Mouse (Mus musculus) adipocyte (in vitro differentiated cells): ENCODE results near the gene Adora2b.
"Not testable (repeated sequence)": the region's sequence is repeated elsewhere in the genome, so short reads cannot be mapped to it uniquely, and the experiment has no call there.

Experiments
- DNase-seq: peaks from one replicate; pipeline ENCODE4 v3.0.0-alpha.2; 2016; ENCODE audit warnings: low spot score

Adora2b gene

GRCm38 (mm10) chr11:62264018-62264417, 15.2 kb downstream of the Adora2b start:
- DNase-seq = no peak

GRCm38 (mm10) chr11:62265642-62266041, 16.9 kb downstream of the Adora2b start:
- DNase-seq = no peak

DNA sequence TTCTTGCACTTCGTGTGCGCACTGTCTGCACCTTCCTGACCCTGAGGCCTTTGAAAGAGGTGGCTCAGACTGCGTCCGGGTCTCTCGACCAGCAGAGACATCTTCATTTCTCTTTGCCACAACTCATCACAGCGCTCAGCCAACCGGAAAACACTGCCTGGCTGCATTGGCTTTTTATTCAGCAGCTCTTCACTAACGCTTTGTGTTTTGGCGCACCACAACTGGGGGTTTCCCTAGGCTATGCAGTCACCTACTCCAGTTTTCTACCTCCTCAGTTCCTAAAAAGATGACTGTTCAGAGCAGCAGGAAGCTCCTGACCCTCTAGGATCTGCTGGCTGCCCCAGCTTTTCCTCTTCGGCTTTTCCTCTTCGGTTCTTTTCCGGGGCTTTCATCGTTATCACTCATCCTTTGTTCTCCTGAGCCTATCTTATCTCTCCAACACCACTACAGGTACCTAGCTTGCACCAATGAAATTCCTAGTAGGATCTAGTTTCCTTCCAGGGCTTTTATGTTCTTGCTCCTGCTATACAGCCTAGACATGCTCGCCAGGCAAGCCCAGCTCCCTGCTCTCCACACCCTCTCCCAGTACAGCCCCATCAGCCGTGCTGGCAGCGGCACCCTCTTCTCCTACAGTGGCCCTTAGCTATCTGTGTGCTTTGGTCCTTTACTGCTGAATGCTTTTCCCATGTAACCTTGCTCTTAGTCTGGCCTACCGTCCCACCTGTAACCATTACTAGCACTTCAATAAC, 17.9 kb downstream of the Adora2b start:
- DNase-seq = no peak

DNA sequence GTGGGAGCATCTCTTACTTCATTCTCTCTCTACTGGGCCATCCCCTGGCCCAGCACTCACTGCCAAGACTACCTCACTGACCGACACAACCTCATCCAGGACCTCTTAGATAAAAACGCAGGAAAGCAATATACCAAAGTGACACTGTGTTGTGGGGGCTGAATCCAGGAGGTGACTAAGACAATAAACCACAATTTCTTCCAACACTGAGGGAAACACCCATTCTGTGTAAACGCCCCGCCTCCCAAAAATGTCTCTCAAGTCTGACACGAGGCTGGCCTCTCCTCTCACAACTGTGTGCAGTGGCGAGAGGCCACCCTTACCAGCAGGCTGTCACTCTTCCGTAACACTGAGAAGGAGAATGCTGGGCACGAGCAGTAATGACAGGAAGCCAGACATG, 19.6 kb downstream of the Adora2b start:
- no peak for DNase-seq

DNA sequence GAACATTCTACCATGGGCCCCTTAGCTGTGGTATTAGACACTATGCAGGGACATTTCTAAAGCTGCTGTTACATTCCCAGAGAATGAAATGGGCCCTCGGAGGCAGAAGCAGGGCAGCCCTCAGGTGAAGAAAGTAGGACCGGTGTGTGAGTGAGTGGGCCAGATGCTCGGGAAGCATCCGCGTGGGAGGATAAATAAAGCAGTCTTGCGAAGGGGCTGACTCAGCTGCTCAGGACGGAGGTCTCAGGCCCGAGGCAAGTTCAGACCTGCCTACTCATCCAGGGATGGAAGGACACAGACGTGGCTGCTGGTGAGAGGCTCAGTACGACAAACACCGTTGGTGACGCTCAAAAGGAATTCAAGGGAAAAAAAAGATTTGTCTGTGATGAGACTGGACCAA, 20.3 kb downstream of the Adora2b start:
- DNase-seq = no peak

- DNase-seq = no peak
Measured at GRCm38 (mm10) chr11:62270851-62271250, 22.1 kb downstream of the Adora2b start.

GRCm38 (mm10) chr11:62277086-62277485, 28.3 kb downstream of the Adora2b start:
- DNase-seq = no peak

DNA sequence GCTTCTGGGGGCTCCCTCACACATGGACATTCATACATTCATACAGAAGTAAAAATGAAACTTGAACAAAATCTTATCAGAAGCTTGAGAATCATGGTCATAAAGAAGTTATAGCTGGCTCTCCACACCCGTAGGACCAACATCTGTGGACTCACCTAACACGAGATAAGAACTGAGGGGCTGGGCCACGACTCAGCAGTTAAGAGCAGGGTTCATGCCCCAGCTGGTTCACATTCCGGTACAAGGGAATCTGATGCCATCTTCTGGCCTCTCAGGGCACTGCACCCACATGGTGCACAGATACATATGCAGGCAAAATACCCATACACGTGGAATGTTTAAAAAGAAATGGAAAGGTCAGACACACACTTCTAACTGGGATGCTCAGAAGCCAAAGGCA, 29.2 kb downstream of the Adora2b start:
- DNase-seq = peak; percentile 62

DNA sequence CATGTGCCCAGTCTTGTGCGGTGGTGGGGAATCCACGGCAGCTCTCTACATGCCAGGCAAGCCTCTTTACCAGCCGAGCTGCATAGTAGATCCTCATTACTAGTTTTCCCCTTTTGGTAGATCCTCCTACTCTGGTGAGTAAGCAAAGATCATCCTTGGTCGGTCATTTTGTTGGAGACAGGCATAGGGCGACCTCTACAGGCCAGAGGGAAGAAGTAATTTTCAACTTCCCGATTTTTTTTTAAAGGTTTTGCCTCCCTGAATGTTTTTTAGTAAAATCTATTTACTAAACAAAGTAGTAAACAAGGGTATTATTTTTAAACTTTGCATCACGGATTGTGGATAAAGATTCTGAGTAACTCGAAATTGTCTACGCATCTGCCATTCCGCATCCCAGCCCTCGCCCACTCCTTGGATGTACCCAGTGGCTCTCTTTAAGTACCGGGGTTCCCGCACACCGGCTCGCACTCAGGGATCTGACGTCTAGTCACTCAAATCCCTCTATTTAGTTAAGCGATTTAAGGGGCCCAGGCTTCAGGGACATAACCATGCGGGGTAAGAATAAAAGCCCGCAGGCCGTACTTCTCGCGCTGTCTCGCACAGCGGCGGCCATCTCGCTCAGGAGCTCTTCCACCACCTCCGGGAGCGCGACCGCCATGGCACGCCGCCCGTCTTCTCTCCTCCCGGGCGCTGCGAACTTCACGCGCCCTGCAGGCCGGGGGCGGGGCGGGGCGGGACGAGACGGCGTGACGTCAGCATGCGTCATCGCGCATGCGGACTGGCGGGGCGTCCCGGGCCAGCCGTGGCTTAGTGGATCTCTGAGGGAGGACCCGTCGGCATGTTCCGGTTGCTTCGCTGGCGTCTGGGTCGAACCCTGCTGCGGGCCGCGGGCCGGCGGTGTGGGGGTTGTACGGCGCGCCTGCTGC, 32.2 kb downstream of the Adora2b start, which contains the start of the genes Zswim7 and Ttc19:
Gene Zswim7, minus strand, starts transcription at position 701 of the 926 bp plus-strand sequence.
Gene Ttc19, plus strand, starts transcription at position 799 of the 926 bp plus-strand sequence.
- peak; percentile 92 for DNase-seq

GRCm38 (mm10) chr11:62281601-62281997, 32.8 kb downstream of the Adora2b start:
- DNase-seq = peak; percentile 66

GRCm38 (mm10) chr11:62284020-62284419, 35.2 kb downstream of the Adora2b start:
- DNase-seq = not testable (repeated sequence)

GRCm38 (mm10) chr11:62285020-62285419, 36.2 kb downstream of the Adora2b start:
- DNase-seq = no peak

DNA sequence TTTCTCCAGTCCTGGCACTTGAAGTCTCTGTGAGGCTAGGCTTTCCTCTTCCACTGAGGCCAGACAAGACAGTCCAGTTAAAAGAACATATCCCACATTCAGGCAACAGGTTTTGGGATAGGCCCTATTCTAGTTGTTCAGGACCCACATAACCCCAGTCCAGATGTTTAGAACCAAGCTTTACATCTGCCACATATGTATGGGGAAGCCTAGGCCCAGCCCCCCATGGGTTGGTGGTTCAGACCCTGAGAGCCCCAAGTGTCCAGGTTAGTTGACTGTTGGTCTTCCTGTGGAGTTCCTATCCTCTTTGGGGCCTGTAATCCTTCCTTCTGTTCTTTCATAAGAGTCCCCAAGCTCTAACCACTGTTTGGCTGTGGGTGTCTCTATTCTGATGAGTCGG, 38.9 kb downstream of the Adora2b start:
- no peak for DNase-seq

GRCm38 (mm10) chr11:62294121-62294520, 45.3 kb downstream of the Adora2b start:
- DNase-seq = peak; percentile 27

- no peak for DNase-seq
Measured at GRCm38 (mm10) chr11:62298883-62299282, 50.1 kb downstream of the Adora2b start.

DNA sequence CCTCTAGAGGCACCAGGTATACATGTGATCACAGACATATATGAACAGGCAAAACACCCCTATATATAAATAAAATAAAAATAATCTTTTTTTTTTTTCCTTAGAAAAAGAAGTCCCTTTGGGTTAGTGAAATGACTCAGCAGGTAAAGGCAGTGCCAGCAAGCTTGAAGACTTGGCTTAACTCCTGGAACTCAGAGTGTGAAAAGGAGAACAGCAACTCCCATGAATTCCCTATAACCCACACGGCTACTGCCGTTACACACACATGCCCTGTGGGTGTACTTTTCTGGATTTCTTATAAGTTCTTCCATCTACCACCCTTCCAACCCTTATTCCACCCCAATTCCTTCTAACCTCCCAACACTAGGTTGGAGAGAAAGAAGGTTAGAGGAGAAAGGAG, 57.1 kb downstream of the Adora2b start:
- peak; percentile 30 for DNase-seq

- no peak for DNase-seq
Measured at GRCm38 (mm10) chr11:62309296-62309695, 60.5 kb downstream of the Adora2b start.

GRCm38 (mm10) chr11:62314984-62315383, 66.2 kb downstream of the Adora2b start:
- no peak for DNase-seq
